9 mouse cellular contexts compared by ENCODE assay signal in the genomic region with DNA sequence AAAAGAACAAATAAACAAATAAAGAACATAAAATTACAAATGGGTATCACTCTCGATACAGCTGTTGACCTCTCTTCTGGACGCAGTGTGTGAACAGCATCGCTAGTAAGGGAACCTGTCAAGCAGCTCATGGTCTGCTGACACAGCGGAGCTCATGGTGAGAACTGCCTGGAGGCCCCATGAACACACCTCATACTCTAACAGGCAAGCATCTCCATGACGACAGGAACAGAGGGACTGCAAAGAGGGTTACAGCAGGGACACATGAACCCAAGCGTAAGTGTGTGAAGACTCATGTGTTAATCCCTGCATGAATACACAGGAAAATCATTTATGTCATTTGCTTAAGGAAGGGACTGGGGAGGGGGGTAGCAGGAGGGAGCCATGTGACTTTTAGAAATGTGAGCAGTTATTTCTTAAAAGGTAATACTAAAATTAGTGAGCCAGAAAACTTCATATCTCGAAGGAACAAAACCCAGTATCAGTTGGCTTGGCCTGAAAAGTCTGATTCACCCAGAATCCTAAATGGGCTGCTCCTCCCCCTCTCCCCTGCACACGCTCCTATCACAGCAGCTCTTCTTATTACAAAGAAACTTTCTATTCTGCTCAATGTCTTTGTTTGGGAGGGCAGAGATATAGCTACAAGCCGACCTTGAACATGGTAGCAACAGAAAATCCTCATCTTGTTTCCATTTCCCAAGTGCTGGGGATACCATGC. TPM values are rescaled to one million over a fixed set of nuclear protein-coding genes. Genes with fewer than 3 reads are reported as not detected.
DNase-seq lines count a peak whose midpoint lies in the region; ATAC-seq and TF ChIP-seq lines count a peak whose summit lies in the region.
"Had no signal": no experiment of that assay in that cellular context is flagged by ENCODE, and none has a peak within 500 bp of the region (broad histone marks: within the 10 kb centered on the region; RNA-seq: fewer than 3 reads in every experiment).

No protein-coding gene starts in this region.

- peaks cover 57% of the 10 kb centered on the region for H3K36me3 ChIP-seq in hindbrain, postnatal 0 days (ENCODE audit: insufficient read depth, low read length)
- peaks cover 15% of the 10 kb centered on the region for H3K36me3 ChIP-seq in hindbrain, embryonic 11.5 days (ENCODE audit: control insufficient read depth, insufficient read depth, low read length)
- peaks cover 41% of the 10 kb centered on the region for H3K36me3 ChIP-seq in ES-E14 (ENCODE audit: control insufficient read depth, insufficient read depth, low read length, poor library complexity, severe bottlenecking)
- peaks cover 86% of the 10 kb centered on the region for H3K36me3 ChIP-seq in liver, postnatal 0 days (replicated peaks; ENCODE audit: insufficient read depth, low read length)

- no peak overlapping the region for H3K9ac ChIP-seq in hindbrain, postnatal 0 days (replicated peaks; ENCODE audit: low read length)
- H3K9ac ChIP-seq in hindbrain, embryonic 11.5 days (ENCODE audit: low read depth, low read length) = no peak overlapping the region
- no peak overlapping the region for H3K9ac ChIP-seq in ES-E14 (ENCODE audit: insufficient read depth, low read depth, low read length, poor library complexity, severe bottlenecking)
- H3K9ac ChIP-seq in liver, postnatal 0 days (replicated peaks) = no peak overlapping the region
- H3K9ac ChIP-seq: intestine, embryonic 15.5 days had no signal

- DNase-seq in hindbrain, postnatal 0 days (ENCODE audit: low spot score) = no peak
- DNase-seq in hindbrain, embryonic 11.5 days (ENCODE audit: low spot score) = no peak
- DNase-seq in ES-E14 (ENCODE audit: low read depth, low spot score) = no peak
- peak; percentile 61 for DNase-seq in brain, adult 2 months (ENCODE audit: low read depth, low spot score)
- no peak for DNase-seq in liver, postnatal 0 days
- DNase-seq in lung, postnatal 10 days = no peak
- no peak for DNase-seq in layer of hippocampus, adult 9-11 months

- H3K27ac ChIP-seq in hindbrain, postnatal 0 days = no peak overlapping the region
- H3K27ac ChIP-seq in hindbrain, embryonic 11.5 days (ENCODE audit: low read depth, low read length) = no peak overlapping the region
- H3K27ac ChIP-seq in ES-E14 (ENCODE audit: insufficient read depth, low read depth, low read length, poor library complexity, severe bottlenecking) = no peak overlapping the region; the same call in 1 of the 2 replicates
- H3K27ac ChIP-seq in liver, postnatal 0 days (ENCODE audit: low read depth) = no peak overlapping the region
- H3K27ac ChIP-seq: intestine, embryonic 15.5 days had no signal

- in situ Hi-C loops in ES-E14 (cut with MboI; ENCODE audit: low sequenced_read_pairs in 2 of 2, unreplicated experiment in 2 of 2) = no loop called here

- H3K4me3 ChIP-seq in hindbrain, postnatal 0 days (ENCODE audit: low read length) = no peak overlapping the region
- H3K4me3 ChIP-seq in hindbrain, embryonic 11.5 days (ENCODE audit: low read depth, low read length) = no peak overlapping the region
- H3K4me3 ChIP-seq in ES-E14 (ENCODE audit: insufficient read depth in 1 of 2, low read depth in 1 of 2, low read length in 2 of 2, poor library complexity in 1 of 2, severe bottlenecking in 1 of 2) = no peak overlapping the region
- no peak overlapping the region for H3K4me3 ChIP-seq in liver, postnatal 0 days (ENCODE audit: low read depth, low read length)
- H3K4me3 ChIP-seq: intestine, embryonic 15.5 days; megakaryocyte, embryonic 14.5 days had no signal

- no peak for TF ChIP-seq CTCF in hindbrain, postnatal 0 days (IDR thresholded peaks at IDR 0.05; ENCODE audit: low read depth)
- TF ChIP-seq CTCF in liver, postnatal 0 days (IDR thresholded peaks at IDR 0.05; ENCODE audit: low read depth) = no peak

- ATAC-seq in hindbrain, postnatal 0 days = 0 out of 2 replicates have a peak, but pooled peaks have one; percentile 45
- no peak for ATAC-seq in hindbrain, embryonic 11.5 days (ENCODE audit: low FRiP score)
- ATAC-seq in liver, postnatal 0 days = no peak
- ATAC-seq: intestine, embryonic 15.5 days had no signal

- WGBS in hindbrain, postnatal 0 days = 40% methylated on average over 9 of the region's 9 CpGs
- 73% methylated on average over 9 of the region's 9 CpGs for WGBS in hindbrain, embryonic 11.5 days
- 69% methylated on average over 9 of the region's 9 CpGs for WGBS in liver, postnatal 0 days (ENCODE audit: insufficient replicate concordance)

- TF ChIP-seq EP300 in liver, postnatal 0 days (IDR thresholded peaks at IDR 0.05; ENCODE audit: low read depth) = no peak

- peaks cover 3% of the 10 kb centered on the region; the same call in 1 of the 2 replicates for H3K4me1 ChIP-seq in hindbrain, postnatal 0 days (ENCODE audit: insufficient read depth, low read length)
- no peaks in the 10 kb centered on the region for H3K4me1 ChIP-seq in hindbrain, embryonic 11.5 days (replicated peaks; ENCODE audit: control insufficient read depth, insufficient read depth, low read length)
- peaks cover 10 to 21% of the 10 kb centered on the region in 2 experiments; a peak in 3 of 4 replicates for H3K4me1 ChIP-seq in ES-E14 (ENCODE audit: control insufficient read depth in 2 of 2, insufficient read depth in 2 of 2, low read length in 2 of 2, poor library complexity in 1 of 2)
- peaks cover 10% of the 10 kb centered on the region for H3K4me1 ChIP-seq in liver, postnatal 0 days (ENCODE audit: insufficient read depth)

- H3K4me2 ChIP-seq in hindbrain, postnatal 0 days (ENCODE audit: low read depth, low read length) = no peak overlapping the region
- no peak overlapping the region for H3K4me2 ChIP-seq in hindbrain, embryonic 11.5 days (replicated peaks; ENCODE audit: low read depth, low read length)
- H3K4me2 ChIP-seq in liver, postnatal 0 days (ENCODE audit: low read depth, low read length) = peak overlapping the region; percentile 47
- H3K4me2 ChIP-seq: intestine, embryonic 15.5 days had no signal

- no peaks in the 10 kb centered on the region for H3K27me3 ChIP-seq in hindbrain, postnatal 0 days (ENCODE audit: insufficient read depth, low read length)
- no peaks in the 10 kb centered on the region for H3K27me3 ChIP-seq in hindbrain, embryonic 11.5 days (ENCODE audit: control insufficient read depth, insufficient read depth, low read length)
- H3K27me3 ChIP-seq in liver, postnatal 0 days (ENCODE audit: insufficient read depth, low read length) = no peaks in the 10 kb centered on the region
- H3K27me3 ChIP-seq: intestine, embryonic 15.5 days; megakaryocyte, embryonic 14.5 days had no signal

- no peaks in the 10 kb centered on the region for H3K9me3 ChIP-seq in hindbrain, postnatal 0 days (ENCODE audit: low read length)
- no peaks in the 10 kb centered on the region for H3K9me3 ChIP-seq in hindbrain, embryonic 11.5 days (ENCODE audit: control insufficient read depth, low read length)
- H3K9me3 ChIP-seq in ES-E14 (ENCODE audit: control insufficient read depth, insufficient read depth, low read depth, low read length) = no peaks in the 10 kb centered on the region
- H3K9me3 ChIP-seq in liver, postnatal 0 days (ENCODE audit: low read length) = no peaks in the 10 kb centered on the region
- H3K9me3 ChIP-seq: intestine, embryonic 15.5 days; megakaryocyte, embryonic 14.5 days had no signal

TF ChIP-seq in ES-E14, 5 proteins besides CTCF, POLR2A, EP300 and RAD21:
- TF ChIP-seq MAFK (IDR thresholded peaks at IDR 0.05; ENCODE audit: insufficient read depth, low read depth, low read length) (no peak), HCFC1 (IDR thresholded peaks at IDR 0.05; ENCODE audit: borderline replicate concordance, insufficient read depth, low read length) (no peak), CHD2 (IDR thresholded peaks at IDR 0.05; ENCODE audit: low read depth, low read length) (no peak), ZNF384 (IDR thresholded peaks at IDR 0.05; ENCODE audit: low read depth, low read length) (0 out of 2 replicates have a peak, but pooled peaks have one; percentile 15)

RNA-seq across cellular contexts. Expression of gene Znfx1, which starts 9.5 kb away (rescaled TPM):
- total RNA-seq in hindbrain, postnatal 0 days (2014; rRNA removed) = 31.6 and 34.9 TPM in 2 replicates
- 4.9 and 5.8 TPM in 2 replicates for polyA plus RNA-seq in hindbrain, postnatal 0 days (2015; fragmentation: Nextera tagmentation; extraction: Ambion mirVana)
- polyA plus RNA-seq in hindbrain, embryonic 11.5 days (2014; fragmentation: Nextera tagmentation; extraction: Ambion mirVana) = 4.9 and 6.5 TPM in 2 replicates
- total RNA-seq in ES-E14 (2012; rRNA removed) = 15.3 and 15.9 TPM in 2 replicates
- polyA plus RNA-seq in liver, postnatal 0 days (2015; fragmentation: Nextera tagmentation; extraction: Ambion mirVana) = 5.8 and 6.3 TPM in 2 replicates

RNA-seq across cellular contexts. Expression of gene Ddx27, which starts 38.3 kb away (rescaled TPM):
- total RNA-seq in hindbrain, postnatal 0 days (2014; rRNA removed) = 27.5 and 29.4 TPM in 2 replicates
- 36.7 and 38.3 TPM in 2 replicates for polyA plus RNA-seq in hindbrain, postnatal 0 days (2015; fragmentation: Nextera tagmentation; extraction: Ambion mirVana)
- polyA plus RNA-seq in hindbrain, embryonic 11.5 days (2014; fragmentation: Nextera tagmentation; extraction: Ambion mirVana) = 37.9 and 40.4 TPM in 2 replicates
- total RNA-seq in ES-E14 (2012; rRNA removed) = 128 and 132 TPM in 2 replicates
- polyA plus RNA-seq in liver, postnatal 0 days (2015; fragmentation: Nextera tagmentation; extraction: Ambion mirVana) = 19.2 and 21.9 TPM in 2 replicates

RNA-seq across cellular contexts. Expression of gene Stau1, which starts 57.2 kb away (rescaled TPM):
- 28.8 and 37.9 TPM in 2 replicates for total RNA-seq in hindbrain, postnatal 0 days (2014; rRNA removed)
- 81.3 and 86.0 TPM in 2 replicates for polyA plus RNA-seq in hindbrain, postnatal 0 days (2015; fragmentation: Nextera tagmentation; extraction: Ambion mirVana)
- polyA plus RNA-seq in hindbrain, embryonic 11.5 days (2014; fragmentation: Nextera tagmentation; extraction: Ambion mirVana) = 93.0 and 101 TPM in 2 replicates
- 17.1 and 24.1 TPM in 2 replicates for total RNA-seq in ES-E14 (2012; rRNA removed)
- polyA plus RNA-seq in liver, postnatal 0 days (2015; fragmentation: Nextera tagmentation; extraction: Ambion mirVana) = 28.6 and 31.5 TPM in 2 replicates
